Mouse (Mus musculus) hindbrain, embryonic 10.5 days (tissue): ENCODE results near the gene Rab3ip. TPM values are rescaled to one million over a fixed set of nuclear protein-coding genes. Genes with fewer than 3 reads are reported as not detected.

ENCODE experiments used
- DNase-seq: peaks from one replicate; pipeline ENCODE4 v3.0.0-alpha.2; 2017; ENCODE audit warnings: low spot score
- H3K27ac ChIP-seq: fragments of 300-500 bp; sonication (generic); 2 replicates; pipeline ENCODE4 v1.5.1; 2016; ENCODE audit warnings: mild to moderate bottlenecking, moderate library complexity
- H3K27me3 ChIP-seq: fragments of 300-500 bp; sonication (generic); 2 replicates; pipeline ENCODE4 v1.6.1; 2016; ENCODE audit warnings: mild to moderate bottlenecking; ENCODE audit not compliant: poor library complexity, insufficient read depth, severe bottlenecking
- H3K36me3 ChIP-seq: fragments of 300-500 bp; sonication (generic); 2 replicates; pipeline ENCODE4 v1.6.1; 2016; ENCODE audit warnings: mild to moderate bottlenecking, moderate library complexity
- H3K4me1 ChIP-seq: fragments of 300-500 bp; sonication (generic); replicated peaks from 2 replicates; pipeline ENCODE4 v1.6.1; 2016; ENCODE audit warnings: mild to moderate bottlenecking
- H3K4me3 ChIP-seq: fragments of 300-500 bp; sonication (generic); 2 replicates; pipeline ENCODE4 v1.5.1; 2016; ENCODE audit warnings: mild to moderate bottlenecking, moderate library complexity
- H3K9me3 ChIP-seq: fragments of 300-500 bp; sonication (generic); 2 replicates; pipeline ENCODE4 v1.6.1; 2016; ENCODE audit warnings: mild to moderate bottlenecking, moderate library complexity
- WGBS: fragments of 180-500 bp; shearing (Covaris S2); methylation state at CpG from one replicate; pipeline ENCODE4 v1.1.7; 2016; 5-methylcytosine and 5-hydroxymethylcytosine counted together
- polyA plus RNA-seq: library from polyadenylated mRNA; unstranded; fragments of >200 nt; fragmentation: Nextera tagmentation; extraction: Ambion mirVana; gene quantifications from 2 replicates; pipeline ENCODE4 v1.2.1, GENCODE M21; 2016

Gene Rab3ip
- polyA plus RNA-seq, 1 experiment from 2014 or later = 45.0 TPM

GRCm38 (mm10) chr10:116871329-116872015, 79.1 kb downstream of the Rab3ip start:
- WGBS = 88% methylated on average over 12 of the region's 12 CpGs
- DNase-seq = no peak
- no peak overlapping the region for H3K27ac ChIP-seq
- no peaks in the 10 kb centered on the region for H3K4me1 ChIP-seq
- H3K9me3 ChIP-seq = no peaks in the 10 kb centered on the region
- H3K36me3 ChIP-seq = no peaks in the 10 kb centered on the region
- no peaks in the 10 kb centered on the region for H3K27me3 ChIP-seq
- no peak overlapping the region for H3K4me3 ChIP-seq

DNA sequence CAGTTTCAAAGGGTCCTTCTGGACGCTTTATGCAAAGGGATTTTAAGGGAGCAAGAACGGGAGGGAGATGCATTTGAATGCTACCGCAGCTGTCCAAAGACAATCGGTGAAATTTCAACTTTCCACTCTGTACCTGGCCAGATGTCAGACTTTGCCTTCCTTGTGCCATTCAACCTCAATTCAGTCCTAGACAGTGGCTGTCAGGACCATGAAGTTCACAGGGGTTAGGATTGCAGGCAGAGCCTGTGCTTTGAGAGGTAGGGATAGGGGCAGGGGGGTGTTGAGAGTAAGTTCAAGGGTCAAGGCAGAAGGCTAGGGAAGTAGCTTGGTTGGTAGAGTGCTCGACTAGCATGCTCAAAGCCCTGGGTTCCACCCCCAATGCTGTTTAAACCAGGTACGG, 79.8 kb downstream of the Rab3ip start:
- H3K4me3 ChIP-seq = no peak overlapping the region
- H3K27ac ChIP-seq = no peak overlapping the region
- WGBS = 85% methylated on average over 6 of the region's 6 CpGs
- no peaks in the 10 kb centered on the region for H3K36me3 ChIP-seq
- DNase-seq = no peak
- no peaks in the 10 kb centered on the region for H3K9me3 ChIP-seq
- H3K27me3 ChIP-seq = no peaks in the 10 kb centered on the region
- H3K4me1 ChIP-seq = no peaks in the 10 kb centered on the region

Other genes starting within 250 kb of the Rab3ip start
- 0.11 and 0.18 TPM in 2 replicates for gene Myrfl, start 53.9 kb downstream of the Rab3ip start, polyA plus RNA-seq
- gene Gm10271, start 21.8 kb upstream of the Rab3ip start, polyA plus RNA-seq = not detected in 2 replicates
- 0.11 TPM in 1 of 2 replicates, not detected in the other for gene Best3, start 35.5 kb upstream of the Rab3ip start, polyA plus RNA-seq
- not detected in 2 replicates for gene Lrrc10, start 94.6 kb upstream of the Rab3ip start, polyA plus RNA-seq
- gene Cct2, start 113.0 kb upstream of the Rab3ip start, polyA plus RNA-seq = 264 and 323 TPM in 2 replicates
- 19.8 and 21.4 TPM in 2 replicates for gene Frs2, start 197.8 kb upstream of the Rab3ip start, polyA plus RNA-seq